Mouse (Mus musculus): ENCODE data around the gene Brd7. TPM values are rescaled to one million over a fixed set of nuclear protein-coding genes. Genes with fewer than 3 reads are reported as not detected.

Brd7 gene
- polyA plus RNA-seq (2014; fragmentation: Illumina TruSeq; extraction: RNeasy Lipid Tissue Mini Kit (QIAGEN cat#74804); ENCODE audit: low read depth, low replicate concordance) = 51.9 TPM

DNA sequence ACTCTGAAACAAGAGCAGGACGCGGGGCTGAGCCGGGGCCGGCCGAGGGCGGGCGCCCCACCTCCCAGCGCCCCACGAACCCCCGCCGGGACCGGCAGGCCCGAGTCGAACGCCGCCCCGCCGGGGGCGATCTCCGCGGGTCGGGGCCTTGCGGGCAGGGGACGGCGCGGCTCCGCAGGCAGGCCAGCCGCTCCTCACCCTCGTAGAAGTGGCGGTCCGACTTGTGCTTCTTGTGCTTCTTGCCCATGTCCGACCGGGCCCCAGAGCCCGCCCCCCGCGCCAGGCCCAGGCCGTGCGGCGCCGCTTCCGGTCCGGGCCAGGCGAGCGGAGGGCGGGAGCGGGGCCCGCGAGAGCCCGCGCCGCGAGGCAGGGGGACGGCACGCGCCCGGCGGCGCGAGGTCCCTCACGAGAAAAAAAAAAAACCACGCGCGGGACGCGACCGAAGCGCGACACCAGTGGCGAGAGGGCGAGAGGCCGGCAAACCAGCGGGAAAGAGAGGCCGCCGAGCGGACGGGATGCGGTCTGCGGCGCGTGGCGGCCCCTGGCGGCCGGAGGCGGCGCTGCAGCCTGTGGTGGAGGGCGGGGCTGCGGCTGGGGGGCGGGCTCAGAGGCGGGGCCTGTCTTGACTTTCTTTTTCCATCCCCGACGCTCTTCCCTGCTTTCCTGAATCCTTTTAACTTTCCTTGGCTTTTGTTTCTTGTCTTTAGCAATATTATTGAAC, at the start of gene Brd7:
TSS of gene Brd7 (minus strand) at position 487 of the 721 bp plus-strand sequence.

Other genes starting within 250 kb of the Brd7 start
- 33.2 TPM for gene Cnep1r1, start 243.4 kb downstream of the Brd7 start, polyA plus RNA-seq (2014; fragmentation: Illumina TruSeq; extraction: RNeasy Lipid Tissue Mini Kit (QIAGEN cat#74804); ENCODE audit: low read depth, low replicate concordance)
- 22.0 TPM for gene Heatr3, start 224.3 kb downstream of the Brd7 start, polyA plus RNA-seq (2014; fragmentation: Illumina TruSeq; extraction: RNeasy Lipid Tissue Mini Kit (QIAGEN cat#74804); ENCODE audit: low read depth, low replicate concordance)
- gene Tent4b, start 163.0 kb downstream of the Brd7 start, polyA plus RNA-seq (2014; fragmentation: Illumina TruSeq; extraction: RNeasy Lipid Tissue Mini Kit (QIAGEN cat#74804); ENCODE audit: low read depth, low replicate concordance) = 17.6 TPM
- gene Adcy7, start 89.8 kb downstream of the Brd7 start, polyA plus RNA-seq (2014; fragmentation: Illumina TruSeq; extraction: RNeasy Lipid Tissue Mini Kit (QIAGEN cat#74804); ENCODE audit: low read depth, low replicate concordance) = 26.9 TPM
- gene Nkd1, start 159.2 kb upstream of the Brd7 start, polyA plus RNA-seq (2014; fragmentation: Illumina TruSeq; extraction: RNeasy Lipid Tissue Mini Kit (QIAGEN cat#74804); ENCODE audit: low read depth, low replicate concordance) = 40.3 TPM